Mouse (Mus musculus) limb, embryonic 11.5 days (tissue): ENCODE results near the gene Gm15517. TPM values are rescaled to one million over a fixed set of nuclear protein-coding genes. Genes with fewer than 3 reads are reported as not detected.
"Not testable (repeated sequence)": the region's sequence is repeated elsewhere in the genome, so short reads cannot be mapped to it uniquely, and the experiment has no call there.

ENCODE experiments used
- ATAC-seq: fragments of 200-750 bp; cut with Nextera tagmentation; 2 replicates; pipeline ENCODE4 v1.8.0; 2017; ENCODE audit warnings: low read depth; ENCODE audit not compliant: insufficient number of reproducible peaks, low FRiP score, low TSS enrichment
- DNase-seq: peaks from one replicate; pipeline ENCODE4 v3.0.0-alpha.2; 2015; ENCODE audit warnings: low spot score
- H3K27ac ChIP-seq: fragments of 300-500 bp; sonication (generic); replicated peaks from 2 replicates; pipeline ENCODE4 v1.5.1; 2014; ENCODE audit warnings: low read depth, mild to moderate bottlenecking, low read length
- H3K27me3 ChIP-seq: fragments of 300-500 bp; sonication (generic); 2 replicates; pipeline ENCODE4 v1.6.1; 2014; ENCODE audit warnings: mild to moderate bottlenecking, low read length, mixed read lengths; ENCODE audit not compliant: control insufficient read depth, insufficient read depth
- H3K36me3 ChIP-seq: fragments of 300-500 bp; sonication (generic); 2 replicates; pipeline ENCODE4 v1.6.1; 2014; ENCODE audit warnings: mild to moderate bottlenecking, low read length, moderate library complexity, mixed read lengths; ENCODE audit not compliant: control insufficient read depth, insufficient read depth
- H3K4me1 ChIP-seq: fragments of 300-500 bp; sonication (generic); 2 replicates; pipeline ENCODE4 v1.6.1; 2014; ENCODE audit warnings: low read length, mixed read lengths; ENCODE audit not compliant: control insufficient read depth, insufficient read depth
- H3K4me2 ChIP-seq: fragments of 300-500 bp; sonication (generic); 2 replicates; pipeline ENCODE4 v1.6.1; 2014; ENCODE audit warnings: low read depth, mild to moderate bottlenecking, moderate library complexity; ENCODE audit not compliant: severe bottlenecking
- H3K4me3 ChIP-seq: fragments of 300-500 bp; sonication (generic); 2 replicates; pipeline ENCODE4 v1.5.1; 2014; ENCODE audit warnings: low read depth, low read length
- H3K9ac ChIP-seq: fragments of 300-500 bp; sonication (generic); 2 replicates; pipeline ENCODE4 v1.6.1; 2014; ENCODE audit warnings: mild to moderate bottlenecking, low read length
- H3K9me3 ChIP-seq: fragments of 300-500 bp; sonication (generic); 2 replicates; pipeline ENCODE4 v1.6.1; 2016; ENCODE audit warnings: low read length; ENCODE audit not compliant: control insufficient read depth
- WGBS: fragments of 180-500 bp; shearing (Covaris S2); extraction: QIAGEN DNeasy Blood & Tissue Kit; methylation state at CpG from one replicate; pipeline ENCODE4 v1.1.7; 2014; 5-methylcytosine and 5-hydroxymethylcytosine counted together
- polyA plus RNA-seq: library from polyadenylated mRNA; unstranded; fragments of >200 nt; fragmentation: Nextera tagmentation; extraction: Ambion mirVana; gene quantifications from 2 replicates; pipeline ENCODE4 v1.2.1, GENCODE M21; 2014

Gm15517 gene
- not detected in 2 replicates for polyA plus RNA-seq

DNA sequence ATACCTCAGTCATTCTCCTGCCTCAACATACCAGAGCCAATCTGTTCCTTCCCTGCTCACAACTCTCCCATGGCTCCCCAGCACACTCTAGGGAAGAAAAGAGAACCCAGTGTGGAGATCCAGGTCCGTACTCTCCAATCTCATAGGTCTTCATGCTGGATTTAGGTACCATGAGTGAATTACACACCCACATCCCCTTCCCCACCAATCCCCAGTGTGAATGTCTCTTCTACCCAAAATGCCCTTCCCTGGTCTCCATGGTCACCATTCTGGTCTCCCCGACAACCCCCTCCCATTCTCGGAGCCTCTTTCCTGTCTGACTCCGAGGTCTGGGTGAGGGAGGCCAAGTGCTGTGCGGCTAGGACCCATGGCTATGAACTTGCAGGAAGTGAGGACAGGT is at the start of gene Gm15517:
Gene Gm15517 (plus strand): TSS at position 301 of the 400 bp plus-strand sequence.
- no peak for ATAC-seq
- Histone ChIP-seq H3K9me3 (no peaks in the 10 kb centered on the region; the same call in 1 of the 2 replicates), H3K4me2 (no peak within 1 kb of the TSS), H3K9ac (no peak within 1 kb of the TSS), H3K4me1 (peaks cover 4% of the 10 kb centered on the region; the same call in 1 of the 2 replicates), H3K4me3 (no peak within 1 kb of the TSS), H3K27ac (no peak within 1 kb of the TSS), H3K27me3 (peaks cover 9% of the 10 kb centered on the region), H3K36me3 (no peaks in the 10 kb centered on the region)
- no peak for DNase-seq
- 64% methylated on average over 5 of the region's 5 CpGs for WGBS

DNA sequence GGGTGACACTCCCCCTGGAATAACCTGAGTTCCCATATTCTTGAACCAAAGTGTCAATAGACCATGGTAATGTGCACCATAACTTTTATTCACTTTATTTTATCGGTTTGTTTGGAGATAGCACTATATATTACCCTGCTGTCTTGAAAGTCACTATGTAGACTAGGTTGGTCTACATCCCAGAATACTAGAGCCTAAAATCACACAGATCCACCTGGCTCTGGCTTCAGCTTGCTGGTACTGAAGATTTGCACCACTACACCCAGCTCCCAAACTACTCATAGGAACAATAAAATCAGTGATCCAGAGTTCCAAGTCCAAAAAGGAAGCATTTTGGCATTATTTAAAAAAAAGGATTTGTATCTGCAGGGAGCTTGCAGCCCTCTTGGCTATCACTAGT is 45.6 kb upstream of the Gm15517 start, which contains the start of gene Klk1b5:
Gene Klk1b5 (plus strand): TSS at position 301 of the 400 bp plus-strand sequence.
- Histone ChIP-seq H3K4me3 (no peak within 1 kb of the TSS), H3K4me2 (no peak within 1 kb of the TSS), H3K4me1 (no peaks in the 10 kb centered on the region), H3K9ac (no peak within 1 kb of the TSS), H3K27me3 (no peaks in the 10 kb centered on the region), H3K27ac (no peak within 1 kb of the TSS), H3K9me3 (no peaks in the 10 kb centered on the region), H3K36me3 (no peaks in the 10 kb centered on the region)
- 76% methylated on average over 1 of the region's 1 CpGs for WGBS
- ATAC-seq, result no peak
- DNase-seq, result no peak

DNA sequence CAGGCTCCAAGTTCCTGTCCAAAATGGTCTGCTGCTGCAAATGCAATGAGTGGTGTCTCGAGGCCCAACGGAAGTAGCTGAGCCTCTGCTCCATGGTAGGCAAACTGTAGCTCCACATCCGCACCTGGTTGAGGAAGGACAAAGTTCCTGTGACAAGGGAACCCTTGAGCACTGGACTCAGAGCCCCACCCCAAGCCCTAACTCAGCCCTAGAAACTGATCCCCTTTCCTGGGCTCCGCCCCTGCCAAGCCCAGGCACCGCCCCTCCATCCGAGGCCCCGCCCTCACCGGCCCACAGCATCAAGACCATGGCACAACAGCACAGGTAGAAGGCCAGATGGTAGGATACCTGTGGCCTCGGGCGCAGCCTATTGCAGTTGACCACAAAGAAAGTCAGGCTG is 39.6 kb upstream of the Gm15517 start:
- H3K4me3 ChIP-seq, H3K27me3 ChIP-seq, H3K36me3 ChIP-seq, H3K4me2 ChIP-seq, ATAC-seq, H3K9ac ChIP-seq, H3K27ac ChIP-seq, H3K9me3 ChIP-seq, DNase-seq, H3K4me1 ChIP-seq: not testable (repeated sequence)
- 67% methylated on average over 8 of the region's 10 CpGs for WGBS

DNA sequence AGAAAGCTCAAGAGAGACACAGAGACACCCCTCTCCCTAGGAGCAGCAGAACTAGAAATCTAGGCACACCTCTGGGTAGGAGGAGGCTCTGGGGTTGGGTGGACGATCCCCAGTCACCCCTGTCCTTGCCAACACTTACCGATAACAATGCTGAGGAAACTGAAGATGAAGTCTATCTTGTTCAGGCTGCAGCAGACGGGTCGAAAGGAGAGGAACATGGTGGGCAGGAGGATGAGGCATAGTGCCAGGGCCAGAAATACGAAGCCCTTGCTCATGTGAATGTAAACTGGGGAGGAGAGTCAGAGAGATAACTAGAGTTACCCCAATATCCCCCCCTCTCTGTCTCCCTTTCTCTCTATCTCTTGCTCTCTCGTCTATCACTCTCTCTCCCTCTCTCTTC is 38.9 kb upstream of the Gm15517 start:
- WGBS, result 86% methylated on average over 5 of the region's 6 CpGs
- DNase-seq, result not testable (repeated sequence)

DNA sequence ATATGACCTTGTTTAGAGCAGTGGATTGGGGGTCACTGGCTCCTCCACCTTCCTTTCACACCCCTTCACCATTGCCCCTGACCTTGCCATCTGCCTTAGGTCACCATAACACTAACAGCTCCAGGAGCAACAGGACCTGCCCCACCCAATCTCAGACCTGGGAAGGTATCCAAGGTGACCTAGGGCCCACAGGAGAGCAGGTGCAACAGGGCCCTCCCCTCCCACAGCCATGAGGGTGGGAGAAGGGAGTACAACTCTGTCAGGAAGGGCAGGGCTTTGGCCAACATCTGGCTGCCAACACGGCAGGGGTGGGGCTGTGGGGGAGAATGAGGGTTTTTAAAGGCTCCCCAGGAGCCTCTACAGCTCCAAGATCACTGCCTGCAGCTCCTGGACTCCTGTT is 36.2 kb upstream of the Gm15517 start, which contains the start of gene Klk1:
Gene Klk1 (plus strand): TSS at position 285 of the 400 bp plus-strand sequence.
- no peaks in the 10 kb centered on the region for H3K27me3 ChIP-seq
- H3K36me3 ChIP-seq, result no peaks in the 10 kb centered on the region
- H3K4me1 ChIP-seq, result no peaks in the 10 kb centered on the region
- no peak within 1 kb of the TSS for H3K4me2 ChIP-seq
- no peaks in the 10 kb centered on the region for H3K9me3 ChIP-seq
- no peak for ATAC-seq
- H3K27ac ChIP-seq, result no peak within 1 kb of the TSS
- no peak for DNase-seq
- no peak within 1 kb of the TSS for H3K4me3 ChIP-seq
- no peak within 1 kb of the TSS for H3K9ac ChIP-seq
- 42% methylated on average over 1 of the region's 1 CpGs for WGBS

More for the DNA sequence above, 38.9 kb upstream of the Gm15517 start:
- not testable (repeated sequence) for ATAC-seq, H3K9ac ChIP-seq, H3K36me3 ChIP-seq, H3K27ac ChIP-seq, H3K27me3 ChIP-seq, H3K4me1 ChIP-seq, H3K9me3 ChIP-seq, H3K4me2 ChIP-seq, H3K4me3 ChIP-seq

DNA sequence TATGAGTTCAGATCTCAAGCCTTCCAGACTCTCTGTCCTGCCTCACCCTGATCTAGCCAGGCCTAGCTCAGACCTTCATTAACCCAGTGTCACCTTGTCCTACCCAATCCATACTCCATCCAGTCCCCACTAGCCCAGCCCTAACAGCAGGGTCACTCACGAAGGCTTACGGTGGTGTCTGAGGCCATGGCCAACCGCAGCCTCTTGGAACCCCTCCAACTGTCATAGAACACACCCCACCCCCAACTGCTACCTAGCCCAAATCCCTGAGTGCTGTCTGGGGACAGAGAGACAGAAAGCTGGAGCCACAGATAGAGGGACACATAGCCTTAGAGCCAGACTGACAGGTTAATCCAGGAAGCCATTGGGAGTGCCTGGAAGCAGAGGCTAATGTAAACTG is 25.3 kb upstream of the Gm15517 start, which contains the start of gene Gm36864:
Gene Gm36864 (plus strand): TSS at position 269 of the 400 bp plus-strand sequence.
- Histone ChIP-seq H3K4me1 (no peaks in the 10 kb centered on the region), H3K27ac (no peak within 1 kb of the TSS), H3K4me2 (no peak within 1 kb of the TSS), H3K9ac (no peak within 1 kb of the TSS), H3K27me3 (no peaks in the 10 kb centered on the region), H3K36me3 (no peaks in the 10 kb centered on the region), H3K9me3 (no peaks in the 10 kb centered on the region), H3K4me3 (no peak within 1 kb of the TSS)
- ATAC-seq, result no peak
- no peak for DNase-seq
- 82% methylated on average over 3 of the region's 3 CpGs for WGBS

DNA sequence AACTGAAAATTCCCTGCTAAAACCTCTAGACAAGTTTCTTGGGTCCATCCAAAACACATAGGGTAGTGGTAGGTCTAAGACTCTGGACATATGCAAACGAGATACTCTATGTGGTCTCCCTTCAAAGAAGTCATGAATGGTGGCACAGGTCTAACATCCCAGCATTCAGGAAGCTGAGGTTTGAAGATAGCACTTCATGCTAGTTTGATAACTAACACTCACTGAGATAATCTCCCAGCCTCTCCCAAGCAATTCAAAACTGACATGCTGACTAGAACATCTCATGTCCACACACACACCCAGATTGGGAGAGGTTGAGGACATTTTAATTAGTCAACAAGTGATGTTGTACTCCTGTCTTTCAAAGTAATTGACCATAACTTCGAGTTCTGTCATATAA is 21.3 kb upstream of the Gm15517 start:
- H3K9me3 ChIP-seq, result no peaks in the 10 kb centered on the region
- WGBS, result 65% methylated on average over 2 of the region's 2 CpGs
- H3K4me1 ChIP-seq, result no peaks in the 10 kb centered on the region
- H3K27ac ChIP-seq, result no peak overlapping the region
- DNase-seq, result no peak
- no peak overlapping the region for H3K4me3 ChIP-seq
- H3K4me2 ChIP-seq, result no peak overlapping the region
- H3K27me3 ChIP-seq, result no peaks in the 10 kb centered on the region
- no peaks in the 10 kb centered on the region for H3K36me3 ChIP-seq
- ATAC-seq, result no peak
- H3K9ac ChIP-seq, result no peak overlapping the region

DNA sequence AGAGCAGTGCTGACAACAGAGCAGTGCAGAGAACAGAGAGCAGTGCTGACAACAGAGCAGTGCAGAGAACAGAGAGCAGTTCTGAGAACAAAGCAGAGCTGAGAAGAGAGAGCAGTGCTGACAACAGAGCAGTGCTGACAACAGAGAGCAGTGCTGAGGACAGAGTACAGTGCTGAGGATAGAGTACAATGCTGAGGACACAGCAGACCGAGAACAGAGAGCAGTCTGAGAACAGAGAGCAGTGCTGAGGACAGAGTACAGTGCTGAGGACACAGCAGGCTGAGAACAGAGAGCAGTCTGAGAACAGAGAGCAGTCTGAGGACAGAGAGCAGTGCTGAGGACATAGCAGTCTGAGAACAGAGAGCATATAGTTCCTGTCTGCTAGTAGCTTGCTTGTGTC is 20.5 kb upstream of the Gm15517 start:
- no peaks in the 10 kb centered on the region for H3K9me3 ChIP-seq
- no peaks in the 10 kb centered on the region for H3K36me3 ChIP-seq
- no peaks in the 10 kb centered on the region for H3K27me3 ChIP-seq
- H3K27ac ChIP-seq, result no peak overlapping the region
- H3K4me1 ChIP-seq, result peaks cover 5% of the 10 kb centered on the region; the same call in 1 of the 2 replicates
- no peak overlapping the region for H3K9ac ChIP-seq
- no peak overlapping the region for H3K4me2 ChIP-seq
- 50% methylated on average over 1 of the region's 1 CpGs for WGBS
- no peak for ATAC-seq
- H3K4me3 ChIP-seq, result no peak overlapping the region
- no peak for DNase-seq

DNA sequence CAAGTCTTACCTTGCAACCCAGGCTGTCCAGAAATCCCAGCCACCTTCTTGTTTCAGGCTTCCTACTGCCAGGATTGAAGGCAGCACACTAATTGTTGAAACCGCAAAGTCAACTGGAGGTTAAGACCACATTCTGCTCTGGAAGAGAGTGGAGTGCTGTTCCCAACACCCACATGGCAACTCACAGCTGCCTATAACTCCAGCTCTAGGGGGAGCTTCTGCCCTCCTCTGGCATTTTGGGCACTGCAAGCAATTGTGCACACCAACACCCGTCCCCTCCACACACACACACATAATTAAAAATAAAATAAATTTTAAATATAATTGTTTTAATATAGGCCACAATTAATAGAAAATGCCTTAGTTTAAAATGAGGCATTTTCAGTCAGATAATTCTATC is 20.1 kb upstream of the Gm15517 start:
- Histone ChIP-seq H3K9me3 (no peaks in the 10 kb centered on the region), H3K4me3 (no peak overlapping the region), H3K27ac (no peak overlapping the region), H3K4me2 (no peak overlapping the region), H3K27me3 (no peaks in the 10 kb centered on the region), H3K36me3 (no peaks in the 10 kb centered on the region), H3K4me1 (peaks cover 5% of the 10 kb centered on the region; the same call in 1 of the 2 replicates), H3K9ac (no peak overlapping the region)
- ATAC-seq (no peak), DNase-seq (no peak)
- 65% methylated on average over 2 of the region's 2 CpGs for WGBS
